Mouse (Mus musculus): ENCODE data around the gene Rbfox3. TPM values are rescaled to one million over a fixed set of nuclear protein-coding genes. Genes with fewer than 3 reads are reported as not detected.

Gene Rbfox3
- polyA plus RNA-seq, 1 experiment from 2014 or later, result 0.37 TPM

DNA sequence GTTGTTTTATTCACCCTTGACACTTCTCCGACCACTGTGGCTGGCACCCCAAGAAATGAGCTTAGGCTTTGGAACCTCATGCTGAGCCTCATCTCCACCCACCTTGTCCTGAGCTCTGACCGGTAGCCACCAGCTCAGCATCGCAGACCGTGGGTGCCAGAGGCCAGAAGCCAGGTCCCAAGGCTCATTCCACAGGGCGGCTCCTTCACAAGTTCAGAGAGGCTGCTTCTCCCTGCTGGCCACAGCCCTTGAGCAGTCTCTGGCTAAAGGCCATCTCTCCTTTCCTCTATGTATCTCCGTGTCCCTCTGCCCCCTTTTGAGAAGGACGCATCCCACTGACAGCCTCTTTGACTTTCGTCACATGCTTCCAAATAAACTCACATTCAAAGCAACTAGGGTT, 23.0 kb downstream of the Rbfox3 start:
- Histone ChIP-seq H3K36me3 (ENCODE audit: control insufficient read depth, insufficient read depth, low read length) (no peaks in the 10 kb centered on the region), H3K9ac (ENCODE audit: low read depth, low read length) (no peak overlapping the region), H3K27me3 (ENCODE audit: control insufficient read depth, insufficient read depth, low read length) (no peaks in the 10 kb centered on the region), H3K4me3 (ENCODE audit: low read length) (no peak overlapping the region), H3K27ac (ENCODE audit: low read depth, low read length) (no peak overlapping the region), H3K4me1 (ENCODE audit: control insufficient read depth, insufficient read depth, low read length) (no peaks in the 10 kb centered on the region), H3K9me3 (ENCODE audit: control insufficient read depth, low read length) (no peaks in the 10 kb centered on the region), H3K4me2 (replicated peaks; ENCODE audit: low read depth, low read length) (no peak overlapping the region)
- ATAC-seq (ENCODE audit: low FRiP score, low TSS enrichment), result no peak
- 79% methylated on average over 8 of the region's 8 CpGs for WGBS

GRCm38 (mm10) chr11:118887206-118887605, 24.2 kb downstream of the Rbfox3 start:
- no peak overlapping the region for H3K27ac ChIP-seq (ENCODE audit: low read depth, low read length)
- H3K4me3 ChIP-seq (ENCODE audit: low read length), result no peak overlapping the region
- no peaks in the 10 kb centered on the region for H3K27me3 ChIP-seq (ENCODE audit: control insufficient read depth, insufficient read depth, low read length)
- no peaks in the 10 kb centered on the region for H3K4me1 ChIP-seq (ENCODE audit: control insufficient read depth, insufficient read depth, low read length)
- H3K4me2 ChIP-seq (replicated peaks; ENCODE audit: low read depth, low read length), result no peak overlapping the region
- no peaks in the 10 kb centered on the region for H3K36me3 ChIP-seq (ENCODE audit: control insufficient read depth, insufficient read depth, low read length)
- no peak overlapping the region for H3K9ac ChIP-seq (ENCODE audit: low read depth, low read length)
- ATAC-seq (ENCODE audit: low FRiP score, low TSS enrichment), result no peak
- H3K9me3 ChIP-seq (ENCODE audit: control insufficient read depth, low read length), result no peaks in the 10 kb centered on the region

GRCm38 (mm10) chr11:118886269-118886965, 25.0 kb downstream of the Rbfox3 start:
- no peak for ATAC-seq (ENCODE audit: low FRiP score, low TSS enrichment)
- Histone ChIP-seq H3K27ac (ENCODE audit: low read depth, low read length) (no peak overlapping the region), H3K4me1 (ENCODE audit: control insufficient read depth, insufficient read depth, low read length) (no peaks in the 10 kb centered on the region), H3K36me3 (ENCODE audit: control insufficient read depth, insufficient read depth, low read length) (no peaks in the 10 kb centered on the region), H3K4me3 (ENCODE audit: low read length) (no peak overlapping the region), H3K9me3 (ENCODE audit: control insufficient read depth, low read length) (no peaks in the 10 kb centered on the region), H3K27me3 (ENCODE audit: control insufficient read depth, insufficient read depth, low read length) (no peaks in the 10 kb centered on the region), H3K4me2 (replicated peaks; ENCODE audit: low read depth, low read length) (no peak overlapping the region), H3K9ac (ENCODE audit: low read depth, low read length) (no peak overlapping the region)
- 92% methylated on average over 11 of the region's 11 CpGs for WGBS

GRCm38 (mm10) chr11:118885604-118886003, 25.8 kb downstream of the Rbfox3 start:
- no peak overlapping the region for H3K4me3 ChIP-seq (ENCODE audit: low read length)
- H3K9me3 ChIP-seq (ENCODE audit: control insufficient read depth, low read length), result no peaks in the 10 kb centered on the region
- no peak overlapping the region for H3K27ac ChIP-seq (ENCODE audit: low read depth, low read length)
- ATAC-seq (ENCODE audit: low FRiP score, low TSS enrichment), result no peak
- no peak overlapping the region for H3K4me2 ChIP-seq (replicated peaks; ENCODE audit: low read depth, low read length)
- H3K27me3 ChIP-seq (ENCODE audit: control insufficient read depth, insufficient read depth, low read length), result no peaks in the 10 kb centered on the region
- H3K4me1 ChIP-seq (ENCODE audit: control insufficient read depth, insufficient read depth, low read length), result no peaks in the 10 kb centered on the region
- H3K9ac ChIP-seq (ENCODE audit: low read depth, low read length), result no peak overlapping the region
- H3K36me3 ChIP-seq (ENCODE audit: control insufficient read depth, insufficient read depth, low read length), result no peaks in the 10 kb centered on the region
- 85% methylated on average over 8 of the region's 8 CpGs for WGBS

DNA sequence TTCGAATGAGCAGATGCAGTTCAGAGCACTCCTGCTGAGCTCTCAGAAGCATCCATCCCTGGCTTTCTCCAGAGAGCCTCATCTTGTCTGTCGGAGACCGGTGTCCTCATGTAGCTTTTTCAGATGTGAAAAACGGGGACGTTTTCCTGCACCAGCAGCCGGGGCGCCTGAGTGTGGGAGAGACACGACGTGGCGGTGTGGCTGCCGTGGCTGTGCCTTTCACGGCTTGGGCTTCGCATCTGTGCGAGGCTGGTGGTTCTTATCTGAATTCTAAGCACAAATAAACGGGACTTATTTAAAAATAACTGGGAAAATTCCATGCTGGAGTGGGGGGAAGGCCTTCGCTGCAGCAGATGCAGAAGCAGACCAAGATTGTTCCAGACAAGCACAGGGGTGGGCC, 26.3 kb downstream of the Rbfox3 start:
- H3K9ac ChIP-seq (ENCODE audit: low read depth, low read length), result no peak overlapping the region
- 90% methylated on average over 16 of the region's 16 CpGs for WGBS

DNA sequence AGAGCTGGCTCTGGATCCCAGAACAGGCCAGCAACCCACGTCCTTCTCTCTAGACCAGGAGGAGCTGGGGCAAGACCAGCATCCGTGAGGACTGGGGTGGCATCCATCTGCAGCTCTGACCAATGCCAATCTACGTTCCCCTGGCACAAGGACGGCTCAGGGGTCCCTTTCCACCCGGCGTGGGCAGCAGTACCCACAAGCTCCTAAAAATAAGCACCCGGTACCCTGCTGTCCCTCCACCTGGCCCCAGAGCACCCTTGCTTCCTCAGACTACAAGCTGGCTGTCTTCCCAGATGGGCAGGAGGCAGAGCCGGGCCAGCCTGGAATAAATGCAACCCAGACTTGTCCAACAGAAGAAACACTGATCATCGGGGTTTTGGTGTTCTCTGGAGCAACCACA, 28.3 kb downstream of the Rbfox3 start:
- Histone ChIP-seq H3K4me1 (ENCODE audit: control insufficient read depth, insufficient read depth, low read length) (no peaks in the 10 kb centered on the region), H3K9ac (ENCODE audit: low read depth, low read length) (no peak overlapping the region), H3K9me3 (ENCODE audit: control insufficient read depth, low read length) (no peaks in the 10 kb centered on the region), H3K4me3 (ENCODE audit: low read length) (no peak overlapping the region), H3K27me3 (ENCODE audit: control insufficient read depth, insufficient read depth, low read length) (no peaks in the 10 kb centered on the region), H3K36me3 (ENCODE audit: control insufficient read depth, insufficient read depth, low read length) (no peaks in the 10 kb centered on the region), H3K27ac (ENCODE audit: low read depth, low read length) (no peak overlapping the region), H3K4me2 (replicated peaks; ENCODE audit: low read depth, low read length) (no peak overlapping the region)
- WGBS, result 91% methylated on average over 9 of the region's 9 CpGs
- no peak for ATAC-seq (ENCODE audit: low FRiP score, low TSS enrichment)

More for the DNA sequence above, 26.3 kb downstream of the Rbfox3 start:
- H3K4me2 ChIP-seq (replicated peaks; ENCODE audit: low read depth, low read length), result no peak overlapping the region
- H3K9me3 ChIP-seq (ENCODE audit: control insufficient read depth, low read length), result no peaks in the 10 kb centered on the region
- no peaks in the 10 kb centered on the region for H3K27me3 ChIP-seq (ENCODE audit: control insufficient read depth, insufficient read depth, low read length)
- H3K36me3 ChIP-seq (ENCODE audit: control insufficient read depth, insufficient read depth, low read length), result no peaks in the 10 kb centered on the region
- H3K4me1 ChIP-seq (ENCODE audit: control insufficient read depth, insufficient read depth, low read length), result no peaks in the 10 kb centered on the region
- no peak overlapping the region for H3K27ac ChIP-seq (ENCODE audit: low read depth, low read length)
- H3K4me3 ChIP-seq (ENCODE audit: low read length), result no peak overlapping the region
- no peak for ATAC-seq (ENCODE audit: low FRiP score, low TSS enrichment)

DNA sequence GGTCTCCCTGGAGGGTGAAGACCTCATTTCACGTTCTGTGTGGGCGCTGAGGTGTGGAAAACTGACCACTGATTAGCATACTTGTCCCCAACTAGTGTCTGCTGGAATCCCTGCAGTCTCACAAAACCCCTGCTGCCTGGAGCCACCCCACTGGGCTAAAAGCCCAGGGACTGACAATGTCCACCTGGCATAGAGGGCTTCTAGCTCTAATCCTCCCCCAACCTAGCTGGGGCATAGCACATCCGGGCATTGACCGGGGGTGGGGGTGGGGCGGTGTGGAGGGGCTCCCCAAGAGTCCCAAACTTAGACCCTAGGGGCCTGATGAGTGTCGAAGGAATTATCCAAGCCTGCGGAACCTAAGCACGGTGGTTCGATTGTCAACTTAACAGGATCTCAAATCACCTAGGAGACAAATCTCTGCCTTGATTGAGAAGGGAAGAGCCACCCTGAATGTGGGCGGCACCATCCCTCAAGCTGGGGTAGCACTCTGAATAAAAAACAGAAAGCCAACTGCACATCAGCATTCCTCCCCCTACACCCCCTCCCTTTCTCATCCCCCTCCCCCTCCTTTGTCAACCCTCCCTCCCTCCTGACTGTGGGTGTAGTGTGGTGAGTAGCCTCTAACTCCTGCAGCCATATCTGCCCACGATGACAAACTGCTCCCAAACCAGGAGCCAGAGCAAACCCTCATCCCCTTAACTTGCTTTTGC, 29.5 kb downstream of the Rbfox3 start:
- H3K4me2 ChIP-seq (replicated peaks; ENCODE audit: low read depth, low read length), result no peak overlapping the region
- H3K9me3 ChIP-seq (ENCODE audit: control insufficient read depth, low read length), result no peaks in the 10 kb centered on the region
- H3K36me3 ChIP-seq (ENCODE audit: control insufficient read depth, insufficient read depth, low read length), result no peaks in the 10 kb centered on the region
- no peak overlapping the region for H3K4me3 ChIP-seq (ENCODE audit: low read length)
- H3K4me1 ChIP-seq (ENCODE audit: control insufficient read depth, insufficient read depth, low read length), result no peaks in the 10 kb centered on the region
- ATAC-seq (ENCODE audit: low FRiP score, low TSS enrichment), result no peak
- no peak overlapping the region for H3K27ac ChIP-seq (ENCODE audit: low read depth, low read length)
- 40% methylated on average over 11 of the region's 11 CpGs for WGBS
- no peak overlapping the region for H3K9ac ChIP-seq (ENCODE audit: low read depth, low read length)
- H3K27me3 ChIP-seq (ENCODE audit: control insufficient read depth, insufficient read depth, low read length), result no peaks in the 10 kb centered on the region

- H3K36me3 ChIP-seq (ENCODE audit: control insufficient read depth, insufficient read depth, low read length), result no peaks in the 10 kb centered on the region
- no peaks in the 10 kb centered on the region for H3K27me3 ChIP-seq (ENCODE audit: control insufficient read depth, insufficient read depth, low read length)
- peaks cover 5% of the 10 kb centered on the region for H3K4me1 ChIP-seq (ENCODE audit: control insufficient read depth, insufficient read depth, low read length)
- no peak overlapping the region for H3K4me3 ChIP-seq (ENCODE audit: low read length)
- H3K27ac ChIP-seq (ENCODE audit: low read depth, low read length), result no peak overlapping the region
- no peak overlapping the region for H3K9ac ChIP-seq (ENCODE audit: low read depth, low read length)
- H3K4me2 ChIP-seq (replicated peaks; ENCODE audit: low read depth, low read length), result no peak overlapping the region
- ATAC-seq (ENCODE audit: low FRiP score, low TSS enrichment), result no peak
- WGBS, result 88% methylated on average over 8 of the region's 8 CpGs
- H3K9me3 ChIP-seq (ENCODE audit: control insufficient read depth, low read length), result no peaks in the 10 kb centered on the region
Observed at GRCm38 (mm10) chr11:118879466-118880150, 31.8 kb downstream of the Rbfox3 start.

Measured in kidney, embryonic 14.5 days (tissue).